Mouse (Mus musculus) thymus, adult 2 months (tissue): Measurements from ENCODE around the gene Rspo1.

Experiments
- CTCF ChIP-seq: fragments of 200-500 bp; IDR thresholded peaks from 2 replicates; pipeline ENCODE4 v1.5.1; 2012; ENCODE audit warnings: mild to moderate bottlenecking, control low read depth, low read length, moderate library complexity, borderline replicate concordance; ENCODE audit not compliant: control insufficient read depth, poor library complexity, insufficient read depth; ENCODE audit errors: extremely low read depth
- POLR2A ChIP-seq: fragments of 200-500 bp; IDR thresholded peaks from 2 replicates; pipeline ENCODE4 v1.6.1; 2012; ENCODE audit warnings: mild to moderate bottlenecking, low read length, control low read depth, moderate library complexity; ENCODE audit not compliant: control insufficient read depth, poor library complexity, insufficient read depth; ENCODE audit errors: extremely low read depth

GRCm38 (mm10) chr4:124986739-124987710 lies 795 bp downstream of the Rspo1 start:
- TF ChIP-seq POLR2A (no peak), CTCF (no peak)
